Mouse (Mus musculus) megakaryocyte, adult 5-6 weeks (primary cell): ENCODE measurements around the gene Vcam1. TPM values are rescaled to one million over a fixed set of nuclear protein-coding genes. Genes with fewer than 3 reads are reported as not detected.

ENCODE experiments used
- ATAC-seq: 2 replicates; pipeline ENCODE4 v1.8.0; 2016; ENCODE audit warnings: mild to moderate bottlenecking, inconsistent platforms; ENCODE audit not compliant: poor library complexity, severe bottlenecking
- total RNA-seq, 2 experiments: library from RNA; stranded (forward) in 1 of 2; stranded (reverse) in 1 of 2; fragments of 153-499, 151-499 nt in 1 of 2; fragments of 221-1000, 200-1000 nt in 1 of 2; gene quantifications; 2 replicates each; pipeline versions ENCODE4 v1.2.3 to v1.2.4; 2015 to 2017

The Vcam1 gene
- total RNA-seq, 2 experiments from 2014 or later, result 4.4 to 5.4 TPM

- ATAC-seq, result no peak
Observed at GRCm38 (mm10) chr3:116127281-116127680, 2.2 kb downstream of the Vcam1 start.

DNA sequence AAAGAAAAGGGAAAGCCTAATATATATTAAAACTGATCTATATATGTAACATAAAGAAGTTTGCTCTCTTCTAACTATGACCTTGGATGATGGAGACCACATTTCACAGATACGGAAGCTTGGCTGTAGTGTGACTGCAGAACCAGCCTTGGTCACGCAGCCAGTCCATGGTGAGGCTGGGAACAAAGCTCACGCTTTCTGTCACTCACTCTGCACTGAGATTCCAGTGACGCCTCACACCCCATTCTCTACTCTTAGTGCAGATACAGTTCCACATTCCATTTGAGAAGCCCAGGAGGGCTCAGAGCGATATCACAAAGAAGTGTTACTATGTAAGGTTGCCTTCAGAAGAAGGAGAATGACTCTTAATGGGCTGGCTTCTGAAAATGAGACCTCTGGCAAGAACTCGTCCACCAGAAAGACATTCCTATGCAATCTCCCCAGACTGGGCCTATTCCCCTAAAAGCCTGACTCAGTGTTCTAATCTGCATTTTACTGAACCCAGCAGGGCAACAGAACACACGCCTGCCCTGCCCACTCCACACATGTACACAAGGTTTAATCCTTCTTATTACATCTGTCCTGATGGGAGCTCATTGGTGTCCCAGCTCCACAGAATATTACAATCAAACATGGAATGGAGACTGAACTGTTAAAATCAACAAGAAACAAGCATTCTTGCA, 2.8 kb downstream of the Vcam1 start:
- no peak for ATAC-seq

DNA sequence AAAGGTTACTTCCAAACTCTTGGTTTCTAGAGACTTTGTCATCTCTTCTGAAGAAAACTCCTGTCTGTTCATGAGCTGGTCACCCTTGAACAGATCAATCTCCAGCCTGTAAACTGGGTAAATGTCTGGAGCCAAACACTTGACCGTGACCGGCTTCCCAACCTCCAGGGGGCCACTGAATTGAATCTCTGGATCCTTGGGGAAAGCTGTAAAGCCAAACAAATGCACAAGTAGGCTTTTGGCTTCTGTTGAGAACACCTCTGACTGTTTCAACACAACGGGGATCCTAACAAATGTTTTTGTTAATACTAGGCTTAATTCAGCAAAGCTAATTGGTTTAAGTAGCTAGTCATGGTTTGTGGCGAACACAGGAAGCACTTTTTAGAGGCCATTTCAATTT, 3.4 kb downstream of the Vcam1 start:
- ATAC-seq, result no peak

GRCm38 (mm10) chr3:116123827-116124226, 5.7 kb downstream of the Vcam1 start:
- ATAC-seq, result 0 out of 2 replicates have a peak, but pooled peaks have one; percentile 14

- ATAC-seq, result peak; percentile 81
Observed at GRCm38 (mm10) chr3:116122696-116123095, 6.8 kb downstream of the Vcam1 start.

- no peak for ATAC-seq
Observed at GRCm38 (mm10) chr3:116121026-116121425, 8.5 kb downstream of the Vcam1 start.

GRCm38 (mm10) chr3:116120391-116120790, 9.1 kb downstream of the Vcam1 start:
- ATAC-seq, result no peak

- no peak for ATAC-seq
Observed at GRCm38 (mm10) chr3:116119162-116119561, 10.3 kb downstream of the Vcam1 start.

DNA sequence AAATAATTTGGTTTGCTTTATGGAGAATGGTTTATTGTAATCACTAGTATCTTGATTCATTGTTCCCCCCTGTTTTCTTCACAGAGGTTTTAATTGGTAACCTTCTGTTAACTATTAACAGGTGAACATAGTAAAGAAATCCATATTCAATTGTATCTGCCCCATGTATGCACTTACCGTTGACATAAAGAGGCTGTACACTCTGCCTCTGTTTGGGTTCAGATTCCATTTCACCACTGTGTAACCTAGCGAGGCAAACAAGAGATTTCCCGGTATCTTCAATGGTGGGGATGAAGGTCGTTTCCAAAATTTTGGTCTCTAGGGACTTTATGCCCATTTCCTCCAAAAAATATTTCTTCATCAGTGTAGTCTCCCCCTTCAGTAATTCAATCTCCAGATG, 12.4 kb downstream of the Vcam1 start:
- no peak for ATAC-seq

GRCm38 (mm10) chr3:116114249-116115188, 15.0 kb downstream of the Vcam1 start:
- ATAC-seq, result no peak

GRCm38 (mm10) chr3:116113443-116114241, 15.8 kb downstream of the Vcam1 start:
- no peak for ATAC-seq

DNA sequence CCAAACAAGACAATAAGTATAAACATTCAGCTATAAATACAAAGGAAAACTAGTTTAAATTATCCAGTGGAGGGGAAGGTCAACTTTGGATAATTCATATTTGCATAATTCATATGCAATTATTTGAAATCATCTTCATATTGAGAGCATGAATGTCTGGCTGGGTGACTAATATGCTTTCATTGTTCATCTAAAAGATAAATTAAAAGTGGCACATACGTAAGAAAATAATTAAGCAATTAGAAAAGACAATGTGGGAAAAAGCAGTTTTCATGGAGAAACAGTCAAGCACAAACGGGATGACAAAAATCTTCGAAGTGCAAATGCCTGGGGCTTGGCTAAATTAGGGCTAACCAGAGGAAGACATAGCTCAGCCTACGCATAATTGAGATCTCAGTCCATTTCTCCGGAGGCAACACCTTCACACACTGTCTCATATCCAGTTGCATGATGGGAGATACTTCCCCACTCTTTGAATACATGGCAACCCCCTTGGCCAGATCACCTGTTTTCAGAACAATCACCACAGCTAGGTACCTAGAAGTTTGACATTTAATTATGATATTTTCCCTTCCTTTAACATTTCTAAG, 16.6 kb downstream of the Vcam1 start:
- ATAC-seq, result no peak

DNA sequence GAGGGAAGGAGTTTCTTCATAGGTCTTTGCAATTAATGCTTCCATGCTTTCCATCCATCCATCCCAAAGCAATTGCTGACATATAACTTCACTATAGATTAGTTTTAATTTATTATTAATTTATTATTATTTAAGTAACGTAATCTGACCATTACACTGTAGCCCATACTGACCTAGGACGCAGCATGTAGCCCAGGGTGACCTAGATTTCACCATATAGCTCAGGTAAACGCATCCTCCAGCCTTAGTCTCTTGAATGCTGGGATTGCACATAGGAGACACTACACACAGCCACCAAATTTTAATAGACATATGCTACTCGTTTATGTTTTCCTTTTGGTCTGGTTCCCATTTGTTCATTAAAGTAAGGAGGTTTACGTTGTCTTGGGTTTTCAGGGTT, 23.8 kb downstream of the Vcam1 start:
- ATAC-seq, result no peak

GRCm38 (mm10) chr3:116104866-116105647, 24.4 kb downstream of the Vcam1 start:
- ATAC-seq, result no peak

DNA sequence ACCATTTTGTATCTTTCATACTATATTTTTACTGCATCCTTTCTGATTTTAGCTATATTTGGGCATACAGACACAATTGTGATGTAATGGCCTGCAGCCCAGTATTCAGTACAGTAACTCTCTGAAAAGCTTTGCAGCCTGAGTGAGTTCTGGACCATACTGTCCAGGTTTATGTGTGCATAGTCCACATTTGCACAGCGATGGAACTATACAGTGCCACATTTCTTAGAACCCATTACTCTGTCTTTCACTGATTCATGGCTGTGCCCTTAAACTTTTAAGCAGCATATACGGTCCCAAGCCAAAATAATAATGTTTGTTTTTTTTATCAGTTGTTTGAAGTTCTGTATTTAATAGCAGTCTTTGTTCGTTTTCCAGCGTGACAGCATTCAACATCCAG, 25.2 kb downstream of the Vcam1 start:
- no peak for ATAC-seq

GRCm38 (mm10) chr3:116100850-116101249, 28.6 kb downstream of the Vcam1 start:
- no peak for ATAC-seq

DNA sequence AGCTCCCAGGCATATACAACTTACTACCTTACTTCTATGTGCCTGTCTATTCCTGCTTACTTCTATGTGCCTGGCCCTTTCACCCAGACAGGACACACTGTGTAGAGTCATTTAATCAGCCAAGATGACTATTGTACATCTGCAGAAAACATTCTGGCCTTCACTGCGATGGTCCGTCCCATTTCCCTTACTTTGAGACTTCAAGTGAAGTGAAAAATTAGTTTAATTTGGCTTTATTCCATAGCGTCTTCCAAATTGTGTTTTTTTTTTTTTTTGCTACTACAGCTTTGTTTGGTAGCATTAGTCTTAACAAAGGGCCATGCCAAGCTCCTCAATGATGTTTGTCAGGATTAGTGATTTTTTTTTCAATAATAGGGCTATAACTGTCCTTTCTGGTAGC, 33.6 kb downstream of the Vcam1 start:
- no peak for ATAC-seq

DNA sequence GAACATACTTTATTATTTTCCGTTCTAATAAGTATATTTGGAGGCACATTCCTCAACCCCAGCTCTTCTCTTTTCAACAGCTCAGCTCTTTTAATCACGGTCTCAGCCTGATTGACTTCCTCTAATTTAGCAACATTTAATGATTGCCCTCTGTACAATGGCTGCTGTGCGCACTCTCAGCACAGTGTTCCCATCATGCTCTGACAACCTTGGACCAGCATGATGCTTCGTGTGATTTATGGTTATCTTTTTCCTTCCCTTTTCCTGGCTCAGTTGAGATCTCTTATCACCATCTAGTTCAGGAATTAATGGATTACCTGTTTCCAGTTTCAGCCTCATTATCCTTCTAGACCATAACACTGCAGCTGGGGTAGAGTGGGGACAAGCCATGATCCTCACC, 34.2 kb downstream of the Vcam1 start:
- ATAC-seq, result no peak

- ATAC-seq, result no peak
Observed at GRCm38 (mm10) chr3:116094886-116095285, 34.6 kb downstream of the Vcam1 start.

DNA sequence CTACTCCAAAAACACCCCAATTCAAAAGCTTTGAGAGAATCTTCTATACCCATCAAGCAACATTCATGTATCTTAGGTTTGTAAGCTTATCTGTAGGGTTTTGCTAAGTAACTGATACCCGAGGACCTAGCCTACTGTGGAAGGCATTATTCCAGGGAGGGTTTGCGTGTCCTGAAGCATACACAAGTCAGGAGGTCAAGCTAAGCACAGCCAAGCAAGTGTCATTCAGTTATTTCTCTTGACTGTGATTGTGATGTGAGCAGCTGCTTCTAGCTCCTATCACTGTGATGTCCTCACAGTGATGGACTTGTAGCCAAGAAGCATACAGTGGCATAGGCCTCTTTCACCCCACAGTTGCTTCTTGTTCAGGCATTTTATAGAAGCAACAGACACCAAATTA, 35.2 kb downstream of the Vcam1 start:
- no peak for ATAC-seq
